Mouse (Mus musculus): ENCODE data around the gene Rbms3. TPM values are rescaled to one million over a fixed set of nuclear protein-coding genes. Genes with fewer than 3 reads are reported as not detected.

The Rbms3 gene
- polyA plus RNA-seq, 1 experiment from 2014 or later = 23.5 TPM

- 39% methylated on average over 2 of the region's 2 CpGs for WGBS
- H3K9ac ChIP-seq (ENCODE audit: low read depth, low read length) = peak overlapping the region; percentile 26; the same call in 1 of the 2 replicates
Measured at GRCm38 (mm10) chr9:116873976-116874320, 755.8 kb downstream of the Rbms3 start.

GRCm38 (mm10) chr9:116873033-116873975, 756.4 kb downstream of the Rbms3 start:
- H3K9me3 ChIP-seq (ENCODE audit: control insufficient read depth, low read length) = peaks cover 3% of the 10 kb centered on the region; the same call in 1 of the 2 replicates

More at GRCm38 (mm10) chr9:116873976-116874320, 755.8 kb downstream of the Rbms3 start:
- peaks cover 3% of the 10 kb centered on the region; the same call in 1 of the 2 replicates for H3K9me3 ChIP-seq (ENCODE audit: control insufficient read depth, low read length)
- no peaks in the 10 kb centered on the region for H3K27me3 ChIP-seq (replicated peaks; ENCODE audit: control insufficient read depth, insufficient read depth, low read length)
- ATAC-seq (replicated peaks; ENCODE audit: low FRiP score) (no peak), DNase-seq (ENCODE audit: low spot score) (no peak)
- peak overlapping the region; percentile 55 for H3K4me2 ChIP-seq
- no peaks in the 10 kb centered on the region for H3K36me3 ChIP-seq (ENCODE audit: control insufficient read depth, insufficient read depth, low read length)
- peak overlapping the region; percentile 95 for H3K27ac ChIP-seq (ENCODE audit: low read depth, low read length)
- no peak overlapping the region for H3K4me3 ChIP-seq (ENCODE audit: low read depth, low read length)
- peaks cover 14% of the 10 kb centered on the region for H3K4me1 ChIP-seq (replicated peaks; ENCODE audit: control insufficient read depth, insufficient read depth, low read length)

GRCm38 (mm10) chr9:116872346-116872745, 757.4 kb downstream of the Rbms3 start:
- DNase-seq (ENCODE audit: low spot score) (no peak), ATAC-seq (replicated peaks; ENCODE audit: low FRiP score) (no peak)
- H3K9me3 ChIP-seq (ENCODE audit: control insufficient read depth, low read length) = peaks cover 3% of the 10 kb centered on the region; the same call in 1 of the 2 replicates
- H3K4me2 ChIP-seq = no peak overlapping the region
- H3K4me3 ChIP-seq (ENCODE audit: low read depth, low read length) = no peak overlapping the region
- no peaks in the 10 kb centered on the region for H3K27me3 ChIP-seq (replicated peaks; ENCODE audit: control insufficient read depth, insufficient read depth, low read length)
- peak overlapping the region; percentile 95 for H3K27ac ChIP-seq (ENCODE audit: low read depth, low read length)
- H3K9ac ChIP-seq (ENCODE audit: low read depth, low read length) = no peak overlapping the region
- peaks cover 15% of the 10 kb centered on the region for H3K4me1 ChIP-seq (replicated peaks; ENCODE audit: control insufficient read depth, insufficient read depth, low read length)
- 59% methylated on average over 6 of the region's 6 CpGs for WGBS
- no peaks in the 10 kb centered on the region for H3K36me3 ChIP-seq (ENCODE audit: control insufficient read depth, insufficient read depth, low read length)

More at GRCm38 (mm10) chr9:116873033-116873975, 756.4 kb downstream of the Rbms3 start:
- DNase-seq (ENCODE audit: low spot score) (peak; percentile 35), ATAC-seq (replicated peaks; ENCODE audit: low FRiP score) (peak; percentile 97)
- Histone ChIP-seq H3K4me3 (ENCODE audit: low read depth, low read length) (no peak overlapping the region), H3K4me1 (replicated peaks; ENCODE audit: control insufficient read depth, insufficient read depth, low read length) (peaks cover 14% of the 10 kb centered on the region), H3K27me3 (replicated peaks; ENCODE audit: control insufficient read depth, insufficient read depth, low read length) (no peaks in the 10 kb centered on the region), H3K36me3 (ENCODE audit: control insufficient read depth, insufficient read depth, low read length) (no peaks in the 10 kb centered on the region), H3K4me2 (peak overlapping the region; percentile 55), H3K27ac (ENCODE audit: low read depth, low read length) (peak overlapping the region; percentile 95), H3K9ac (ENCODE audit: low read depth, low read length) (peak overlapping the region; percentile 26; the same call in 1 of the 2 replicates)
- 34% methylated on average over 30 of the region's 30 CpGs for WGBS

GRCm38 (mm10) chr9:116871576-116871975, 758.1 kb downstream of the Rbms3 start:
- no peak overlapping the region for H3K4me3 ChIP-seq (ENCODE audit: low read depth, low read length)
- peak overlapping the region; percentile 55; the same call in 1 of the 2 replicates for H3K27ac ChIP-seq (ENCODE audit: low read depth, low read length)
- H3K9ac ChIP-seq (ENCODE audit: low read depth, low read length) = no peak overlapping the region
- H3K4me1 ChIP-seq (replicated peaks; ENCODE audit: control insufficient read depth, insufficient read depth, low read length) = peaks cover 20% of the 10 kb centered on the region
- H3K4me2 ChIP-seq = no peak overlapping the region
- H3K9me3 ChIP-seq (ENCODE audit: control insufficient read depth, low read length) = peaks cover 3% of the 10 kb centered on the region; the same call in 1 of the 2 replicates
- H3K27me3 ChIP-seq (replicated peaks; ENCODE audit: control insufficient read depth, insufficient read depth, low read length) = no peaks in the 10 kb centered on the region
- WGBS = 85% methylated on average over 5 of the region's 5 CpGs
- ATAC-seq (replicated peaks; ENCODE audit: low FRiP score) (no peak), DNase-seq (ENCODE audit: low spot score) (no peak)
- no peaks in the 10 kb centered on the region for H3K36me3 ChIP-seq (ENCODE audit: control insufficient read depth, insufficient read depth, low read length)

- H3K4me2 ChIP-seq = no peak overlapping the region
- H3K27ac ChIP-seq (ENCODE audit: low read depth, low read length) = no peak overlapping the region
- H3K36me3 ChIP-seq (ENCODE audit: control insufficient read depth, insufficient read depth, low read length) = no peaks in the 10 kb centered on the region
- peaks cover 11% of the 10 kb centered on the region; the same call in 1 of the 2 replicates for H3K4me1 ChIP-seq (replicated peaks; ENCODE audit: control insufficient read depth, insufficient read depth, low read length)
- ATAC-seq (replicated peaks; ENCODE audit: low FRiP score) (peak; percentile 81), DNase-seq (ENCODE audit: low spot score) (no peak)
- no peaks in the 10 kb centered on the region for H3K27me3 ChIP-seq (replicated peaks; ENCODE audit: control insufficient read depth, insufficient read depth, low read length)
- no peaks in the 10 kb centered on the region for H3K9me3 ChIP-seq (ENCODE audit: control insufficient read depth, low read length)
- H3K4me3 ChIP-seq (ENCODE audit: low read depth, low read length) = no peak overlapping the region
- no peak overlapping the region for H3K9ac ChIP-seq (ENCODE audit: low read depth, low read length)
- 78% methylated on average over 7 of the region's 7 CpGs for WGBS
Measured at GRCm38 (mm10) chr9:116866060-116866459, 763.7 kb downstream of the Rbms3 start.

- no peak overlapping the region for H3K27ac ChIP-seq (ENCODE audit: low read depth, low read length)
- H3K36me3 ChIP-seq (ENCODE audit: control insufficient read depth, insufficient read depth, low read length) = no peaks in the 10 kb centered on the region
- no peak overlapping the region for H3K4me2 ChIP-seq
- DNase-seq (ENCODE audit: low spot score) (no peak), ATAC-seq (replicated peaks; ENCODE audit: low FRiP score) (no peak)
- H3K4me1 ChIP-seq (replicated peaks; ENCODE audit: control insufficient read depth, insufficient read depth, low read length) = peaks cover 11% of the 10 kb centered on the region; the same call in 1 of the 2 replicates
- H3K27me3 ChIP-seq (replicated peaks; ENCODE audit: control insufficient read depth, insufficient read depth, low read length) = no peaks in the 10 kb centered on the region
- WGBS = 70% methylated on average over 4 of the region's 4 CpGs
- H3K9ac ChIP-seq (ENCODE audit: low read depth, low read length) = no peak overlapping the region
- no peak overlapping the region for H3K4me3 ChIP-seq (ENCODE audit: low read depth, low read length)
- no peaks in the 10 kb centered on the region for H3K9me3 ChIP-seq (ENCODE audit: control insufficient read depth, low read length)
Measured at GRCm38 (mm10) chr9:116863626-116864025, 766.1 kb downstream of the Rbms3 start.

- no peaks in the 10 kb centered on the region for H3K9me3 ChIP-seq (ENCODE audit: control insufficient read depth, low read length)
- no peak overlapping the region for H3K4me3 ChIP-seq (ENCODE audit: low read depth, low read length)
- peaks cover 10% of the 10 kb centered on the region; the same call in 1 of the 2 replicates for H3K4me1 ChIP-seq (replicated peaks; ENCODE audit: control insufficient read depth, insufficient read depth, low read length)
- no peaks in the 10 kb centered on the region for H3K27me3 ChIP-seq (replicated peaks; ENCODE audit: control insufficient read depth, insufficient read depth, low read length)
- WGBS = 87% methylated on average over 3 of the region's 3 CpGs
- no peak overlapping the region for H3K27ac ChIP-seq (ENCODE audit: low read depth, low read length)
- ATAC-seq (replicated peaks; ENCODE audit: low FRiP score) (no peak), DNase-seq (ENCODE audit: low spot score) (no peak)
- H3K36me3 ChIP-seq (ENCODE audit: control insufficient read depth, insufficient read depth, low read length) = no peaks in the 10 kb centered on the region
- no peak overlapping the region for H3K4me2 ChIP-seq
- no peak overlapping the region for H3K9ac ChIP-seq (ENCODE audit: low read depth, low read length)
Measured at GRCm38 (mm10) chr9:116862341-116862740, 767.4 kb downstream of the Rbms3 start.

- Histone ChIP-seq H3K27me3 (replicated peaks; ENCODE audit: control insufficient read depth, insufficient read depth, low read length) (no peaks in the 10 kb centered on the region), H3K9ac (ENCODE audit: low read depth, low read length) (no peak overlapping the region), H3K36me3 (ENCODE audit: control insufficient read depth, insufficient read depth, low read length) (no peaks in the 10 kb centered on the region), H3K9me3 (ENCODE audit: control insufficient read depth, low read length) (no peaks in the 10 kb centered on the region), H3K4me2 (no peak overlapping the region), H3K27ac (ENCODE audit: low read depth, low read length) (no peak overlapping the region), H3K4me1 (replicated peaks; ENCODE audit: control insufficient read depth, insufficient read depth, low read length) (no peaks in the 10 kb centered on the region), H3K4me3 (ENCODE audit: low read depth, low read length) (no peak overlapping the region)
- DNase-seq (ENCODE audit: low spot score) = no peak
- 87% methylated on average over 6 of the region's 6 CpGs for WGBS
- ATAC-seq (replicated peaks; ENCODE audit: low FRiP score) = no peak
Measured at GRCm38 (mm10) chr9:116857861-116858595, 771.7 kb downstream of the Rbms3 start.
